Mouse (Mus musculus) spleen, adult 2 months (tissue): ENCODE results near the gene Cxcl10. TPM values are rescaled to one million over a fixed set of nuclear protein-coding genes. Genes with fewer than 3 reads are reported as not detected.
A peak's percentile ranks its signal among the peaks of the same experiment; 100 is the strongest.

Source experiments
- DNase-seq, 2 experiments: peaks; one replicate each; pipeline versions ENCODE4 v3.0.0 to v3.0.0-alpha.2; 2012 to 2021; ENCODE audit warnings: low spot score in 2 of 2, low read depth in 1 of 2
- H3K27ac ChIP-seq: fragments of 200-500 bp; 2 replicates; pipeline ENCODE4 v1.5.1; 2012; ENCODE audit warnings: low read length, inconsistent platforms; ENCODE audit not compliant: insufficient read depth
- H3K27me3 ChIP-seq: fragments of 200-500 bp; 2 replicates; pipeline ENCODE4 v1.6.1; 2012; ENCODE audit warnings: mild to moderate bottlenecking, moderate library complexity, low read length, inconsistent platforms; ENCODE audit not compliant: control insufficient read depth, insufficient read depth
- H3K36me3 ChIP-seq: fragments of 200-500 bp; 2 replicates; pipeline ENCODE4 v1.6.1; 2012; ENCODE audit warnings: mild to moderate bottlenecking, low read length, inconsistent platforms; ENCODE audit not compliant: control insufficient read depth, insufficient read depth
- H3K4me1 ChIP-seq: fragments of 200-500 bp; 2 replicates; pipeline ENCODE4 v1.6.1; 2011; ENCODE audit warnings: inconsistent platforms; ENCODE audit not compliant: control insufficient read depth, insufficient read depth, insufficient read length
- H3K4me3 ChIP-seq: fragments of 200-500 bp; 2 replicates; pipeline ENCODE4 v1.5.1; 2011; ENCODE audit warnings: mild to moderate bottlenecking, inconsistent platforms; ENCODE audit not compliant: insufficient read depth, insufficient read length; ENCODE audit errors: extremely low read depth
- CTCF ChIP-seq: fragments of 200-500 bp; IDR thresholded peaks from 2 replicates; pipeline ENCODE4 v1.5.1; 2011; ENCODE audit warnings: mild to moderate bottlenecking, inconsistent platforms; ENCODE audit not compliant: insufficient read depth, insufficient read length, insufficient replicate concordance; ENCODE audit errors: extremely low read depth
- POLR2A ChIP-seq: fragments of 200-500 bp; IDR thresholded peaks from 2 replicates; pipeline ENCODE4 v1.6.1; 2011; ENCODE audit warnings: low read depth, low read length, inconsistent platforms
- WGBS: fragments of 180-500 bp; shearing (Covaris S2); methylation state at CpG from one replicate; pipeline ENCODE4 v1.1.7; 2018; 5-methylcytosine and 5-hydroxymethylcytosine counted together
- polyA plus RNA-seq: library from polyadenylated mRNA; depleted of rRNA; stranded (reverse); fragments of >200 nt; gene quantifications from 2 replicates; pipeline ENCODE4 v1.2.3, GENCODE M21; 2012

Gene Cxcl10
- polyA plus RNA-seq, 1 experiment, result 33.9 TPM

DNA sequence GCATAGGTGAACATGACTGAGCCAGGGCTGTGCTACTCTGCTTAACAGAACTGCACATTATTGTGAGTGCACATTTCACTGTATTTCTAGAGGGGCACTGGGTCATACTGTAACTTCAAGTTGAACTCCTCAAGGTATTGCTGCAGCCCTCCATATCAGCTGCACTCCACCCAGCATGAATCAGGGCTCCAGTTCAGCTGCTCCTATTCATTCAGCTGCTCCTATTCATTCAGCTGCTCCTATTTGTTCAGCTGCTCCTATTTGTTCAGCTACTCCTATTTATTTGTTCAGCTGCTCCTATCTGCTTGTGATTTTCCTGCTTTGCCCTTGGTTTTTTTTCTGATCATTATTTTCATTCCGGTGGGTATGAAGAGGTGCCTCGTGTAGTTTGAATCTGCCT lies 41.3 kb upstream of the Cxcl10 start:
- DNase-seq, result no peak
- H3K27ac ChIP-seq, result no peak overlapping the region
- H3K4me1 ChIP-seq, result no peaks in the 10 kb centered on the region
- H3K36me3 ChIP-seq, result no peaks in the 10 kb centered on the region
- 77% methylated on average over 2 of the region's 2 CpGs for WGBS
- H3K4me3 ChIP-seq, result no peak overlapping the region
- TF ChIP-seq CTCF (no peak), POLR2A (no peak)
- no peaks in the 10 kb centered on the region for H3K27me3 ChIP-seq

DNA sequence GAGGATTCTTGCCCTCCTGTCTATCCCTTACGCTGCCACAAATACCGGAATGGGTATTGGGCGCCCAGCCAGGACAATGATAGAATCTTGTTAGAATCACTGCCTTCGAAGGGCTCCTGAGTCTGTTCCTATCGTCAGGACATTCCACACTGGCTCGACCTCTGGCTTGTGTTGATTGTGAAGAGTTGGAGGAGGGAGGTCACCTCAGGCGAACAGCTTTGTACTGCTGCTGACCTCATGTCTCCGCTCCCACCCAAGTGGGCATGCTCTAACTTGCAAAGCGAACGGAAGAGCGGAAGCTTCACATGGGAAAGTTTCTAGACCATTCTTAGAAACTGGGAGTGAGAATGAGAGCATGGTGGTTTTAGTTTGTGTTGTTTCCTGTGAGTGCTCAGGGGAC lies 38.7 kb upstream of the Cxcl10 start:
- WGBS, result 84% methylated on average over 11 of the region's 11 CpGs
- H3K4me1 ChIP-seq, result no peaks in the 10 kb centered on the region
- no peak for DNase-seq
- H3K27me3 ChIP-seq, result no peaks in the 10 kb centered on the region
- no peaks in the 10 kb centered on the region for H3K36me3 ChIP-seq
- no peak overlapping the region for H3K4me3 ChIP-seq
- H3K27ac ChIP-seq, result no peak overlapping the region
- TF ChIP-seq CTCF, result no peak
- TF ChIP-seq POLR2A, result no peak

DNA sequence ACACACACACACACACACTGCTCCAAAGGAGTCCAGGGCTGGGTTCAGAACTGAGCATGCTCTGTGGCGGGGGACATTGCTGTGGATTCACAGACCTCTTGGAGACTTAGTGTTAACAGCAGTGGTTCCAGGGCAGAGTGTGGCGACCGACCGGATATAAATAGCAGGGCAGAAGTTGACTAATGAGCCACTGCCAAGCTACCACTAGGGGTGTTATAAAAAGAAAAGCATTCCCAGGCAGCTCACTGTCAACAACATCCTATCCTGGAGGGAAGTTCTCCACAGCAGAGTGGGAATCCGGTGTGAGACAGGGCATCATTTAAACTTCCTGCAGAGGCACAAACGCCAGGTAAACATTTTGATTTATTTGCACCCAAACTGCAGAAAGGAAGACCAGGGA lies 38.0 kb upstream of the Cxcl10 start:
- TF ChIP-seq POLR2A, result no peak
- TF ChIP-seq CTCF, result no peak
- H3K27ac ChIP-seq, result no peak overlapping the region
- H3K36me3 ChIP-seq, result no peaks in the 10 kb centered on the region
- DNase-seq, result no peak
- WGBS, result 23% methylated on average over 6 of the region's 6 CpGs
- no peak overlapping the region for H3K4me3 ChIP-seq
- H3K4me1 ChIP-seq, result peaks cover under 1% of the 10 kb centered on the region; the same call in 1 of the 2 replicates
- no peaks in the 10 kb centered on the region for H3K27me3 ChIP-seq

DNA sequence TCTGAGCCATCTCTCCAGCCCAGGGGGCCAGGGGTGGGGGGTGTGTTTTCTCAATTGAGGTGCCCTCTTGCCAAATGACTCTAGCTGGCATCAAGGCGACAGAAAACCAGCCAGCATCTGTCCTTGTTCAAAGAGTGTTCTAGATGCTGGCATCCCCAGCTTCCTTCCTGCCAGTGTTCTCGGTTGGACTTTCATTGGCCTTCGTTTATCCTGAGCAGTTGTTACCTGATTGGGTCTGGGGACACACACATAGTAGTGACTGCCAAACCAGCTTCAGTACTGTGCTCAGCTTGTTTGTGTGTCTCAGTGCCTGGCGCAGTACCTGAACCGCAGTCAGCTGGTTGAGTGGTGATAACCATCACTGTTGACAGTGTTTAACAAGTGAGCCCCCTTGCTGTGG lies 37.4 kb upstream of the Cxcl10 start:
- Histone ChIP-seq H3K27me3 (no peaks in the 10 kb centered on the region), H3K36me3 (no peaks in the 10 kb centered on the region), H3K4me1 (peaks cover 2% of the 10 kb centered on the region; the same call in 1 of the 2 replicates), H3K4me3 (no peak overlapping the region), H3K27ac (no peak overlapping the region)
- no peak for DNase-seq
- TF ChIP-seq CTCF (no peak), POLR2A (no peak)
- WGBS, result 74% methylated on average over 5 of the region's 5 CpGs

DNA sequence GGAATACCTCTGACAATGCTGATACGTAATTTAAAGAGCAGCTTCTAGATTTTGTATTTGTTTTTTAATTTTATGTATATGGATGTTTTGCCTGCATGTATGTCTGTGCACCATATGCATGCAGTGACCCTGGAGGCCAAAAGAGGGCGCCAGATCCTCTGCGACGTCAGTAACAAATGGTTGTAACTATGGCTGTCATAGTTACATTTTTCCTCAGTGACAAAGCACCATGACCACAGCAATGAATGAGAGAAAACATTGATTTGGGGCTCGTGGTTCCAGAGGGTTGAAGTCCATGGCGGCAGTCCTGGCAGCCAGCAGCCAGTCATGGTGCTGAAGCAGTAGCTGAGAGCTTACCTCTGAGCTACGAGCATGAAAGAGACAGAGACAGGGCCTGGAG lies 36.2 kb upstream of the Cxcl10 start:
- Histone ChIP-seq H3K4me3 (no peak overlapping the region), H3K4me1 (peaks cover 2% of the 10 kb centered on the region; the same call in 1 of the 2 replicates), H3K27me3 (no peaks in the 10 kb centered on the region), H3K27ac (no peak overlapping the region), H3K36me3 (no peaks in the 10 kb centered on the region)
- 58% methylated on average over 7 of the region's 7 CpGs for WGBS
- DNase-seq, result peak in 1 of 2 experiments; percentile 17
- TF ChIP-seq CTCF (peak; percentile 22; the same call in 1 of the 2 replicates), POLR2A (no peak)

DNA sequence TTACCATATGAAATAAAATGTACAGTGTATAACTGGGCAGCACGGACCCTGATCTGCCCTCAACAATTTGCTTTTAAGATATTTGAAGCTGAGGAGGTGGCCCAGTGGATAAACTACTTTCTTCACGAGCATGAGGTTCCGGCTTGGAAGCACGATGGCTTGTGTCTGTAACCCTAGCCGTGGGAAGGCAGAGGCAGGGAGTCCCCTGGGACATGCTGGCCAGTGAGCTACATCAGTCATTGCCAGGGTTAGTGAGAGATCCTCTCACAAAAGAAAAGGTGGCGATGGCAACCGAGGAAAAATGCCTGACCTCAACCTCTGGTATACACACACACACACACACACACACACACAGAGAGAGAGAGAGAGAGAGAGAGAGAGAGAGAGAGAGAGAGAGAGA lies 35.1 kb upstream of the Cxcl10 start:
- TF ChIP-seq CTCF (no peak), POLR2A (no peak)
- Histone ChIP-seq H3K27ac (no peak overlapping the region), H3K27me3 (no peaks in the 10 kb centered on the region), H3K36me3 (no peaks in the 10 kb centered on the region), H3K4me3 (no peak overlapping the region), H3K4me1 (peaks cover 2% of the 10 kb centered on the region; the same call in 1 of the 2 replicates)
- DNase-seq, result no peak
- 81% methylated on average over 7 of the region's 7 CpGs for WGBS

DNA sequence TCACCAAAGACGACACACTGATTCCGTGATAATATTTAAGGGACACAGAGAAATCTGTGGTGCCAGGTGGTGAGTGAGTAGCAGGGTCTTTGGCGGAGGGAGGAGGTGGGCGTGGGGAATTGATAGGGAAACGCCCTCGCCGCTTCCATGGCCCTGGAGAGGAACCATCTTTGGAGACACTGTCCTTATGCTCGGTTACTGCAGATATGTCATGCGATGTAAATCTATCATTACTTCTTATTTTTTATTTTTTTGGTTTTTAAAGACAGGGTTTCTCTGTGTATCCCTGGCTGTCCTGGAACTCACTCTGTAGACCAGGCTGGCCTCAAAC lies 33.6 kb upstream of the Cxcl10 start:
- 84% methylated on average over 9 of the region's 9 CpGs for WGBS
- no peaks in the 10 kb centered on the region for H3K27me3 ChIP-seq
- DNase-seq, result no peak
- peaks cover 2% of the 10 kb centered on the region; the same call in 1 of the 2 replicates for H3K4me1 ChIP-seq
- TF ChIP-seq CTCF, result no peak
- no peak for TF ChIP-seq POLR2A
- H3K4me3 ChIP-seq, result no peak overlapping the region
- no peak overlapping the region for H3K27ac ChIP-seq
- H3K36me3 ChIP-seq, result no peaks in the 10 kb centered on the region
